In genomic region chr3:117310801-117311368, GRCm38 (mm10) we compare ENCODE assay signal across 26 mouse cellular contexts. TPM values are rescaled to one million over a fixed set of nuclear protein-coding genes. Genes with fewer than 3 reads are reported as not detected.
A peak's percentile ranks its signal among the peaks of the same experiment; 100 is the strongest.
DNase-seq lines count a peak whose midpoint lies in the region; ATAC-seq and TF ChIP-seq lines count a peak whose summit lies in the region.
"Had no signal": no experiment of that assay in that cellular context is flagged by ENCODE, and none has a peak within 500 bp of the region (broad histone marks: within the 10 kb centered on the region; RNA-seq: fewer than 3 reads in every experiment).

No protein-coding gene starts in this region.

- no peak overlapping the region for H3K9ac ChIP-seq in ES-E14 (ENCODE audit: insufficient read depth, low read depth, low read length, poor library complexity, severe bottlenecking)
- H3K9ac ChIP-seq: embryonic facial prominence, embryonic 12.5 days; forebrain, embryonic 13.5 days; forebrain, embryonic 15.5 days; forebrain, postnatal 0 days had no signal

- peaks cover 2 to 4% of the 10 kb centered on the region in 2 experiments; a peak in 3 of 4 replicates for H3K4me1 ChIP-seq in ES-E14 (ENCODE audit: control insufficient read depth in 2 of 2, insufficient read depth in 2 of 2, low read length in 2 of 2, poor library complexity in 1 of 2)
- H3K4me1 ChIP-seq: embryonic facial prominence, embryonic 10.5 days; embryonic facial prominence, embryonic 12.5 days; forebrain, embryonic 13.5 days; forebrain, embryonic 15.5 days had no signal

- H3K27ac ChIP-seq in ES-E14 (ENCODE audit: insufficient read depth, low read depth, low read length, poor library complexity, severe bottlenecking), result no peak overlapping the region
- H3K27ac ChIP-seq: embryonic facial prominence, embryonic 10.5 days; embryonic facial prominence, embryonic 12.5 days; forebrain, embryonic 13.5 days; forebrain, embryonic 15.5 days had no signal

- H3K36me3 ChIP-seq in ES-E14 (ENCODE audit: control insufficient read depth, insufficient read depth, low read length, poor library complexity, severe bottlenecking), result no peaks in the 10 kb centered on the region
- H3K36me3 ChIP-seq: embryonic facial prominence, embryonic 10.5 days; embryonic facial prominence, embryonic 12.5 days; forebrain, embryonic 15.5 days; G1E had no signal

- in situ Hi-C loops in ES-E14 (cut with MboI; ENCODE audit: low sequenced_read_pairs in 2 of 2, unreplicated experiment in 2 of 2), result no loop called here

- DNase-seq in ES-CJ7 (ENCODE audit: low read depth, low spot score) (peak; percentile 57), ES-E14 (ENCODE audit: low read depth, low spot score) (peak; percentile 17), ZHBTc4 (ENCODE audit: low read depth, low spot score) (peak; percentile 73)
- DNase-seq in B cell, adult 2 months, result no peak
- no peak for DNase-seq in heart, postnatal 10 days
- DNase-seq in spleen, postnatal 36 days (ENCODE audit: low spot score in 2 of 2), result no peak
- DNase-seq in embryo, embryonic 10.5 days (ENCODE audit: low spot score), result no peak
- DNase-seq: adrenal gland, adult 8-10 months; adrenal gland, postnatal 14 days; adrenal gland, postnatal 36 days; cerebellum, adult 11-12 months; cerebellum, adult 2 months; cerebellum, adult 9-10 months; cerebellum, postnatal 10 days; cerebellum, postnatal 25 days; forebrain, postnatal 0 days had no signal

- no peak overlapping the region for H3K4me3 ChIP-seq in ES-E14 (ENCODE audit: insufficient read depth in 1 of 2, low read depth in 1 of 2, low read length in 2 of 2, poor library complexity in 1 of 2, severe bottlenecking in 1 of 2)
- H3K4me3 ChIP-seq: embryonic facial prominence, embryonic 10.5 days; embryonic facial prominence, embryonic 12.5 days; forebrain, embryonic 13.5 days; forebrain, embryonic 15.5 days had no signal

- ATAC-seq in megakaryocyte, adult 5-6 weeks (ENCODE audit: poor library complexity, severe bottlenecking), result peak; percentile 86
- ATAC-seq: activated CD4-positive, CD25-positive, alpha-beta regulatory T cell, adult 4 months; CD4-positive, CD25-positive, alpha-beta regulatory T cell, adult 4 months; forebrain, embryonic 13.5 days; forebrain, embryonic 15.5 days; forebrain, postnatal 0 days; Patski had no signal

- H3K9me3 ChIP-seq in ES-E14 (ENCODE audit: control insufficient read depth, insufficient read depth, low read depth, low read length), result no peaks in the 10 kb centered on the region
- H3K9me3 ChIP-seq: embryonic facial prominence, embryonic 10.5 days; embryonic facial prominence, embryonic 12.5 days; forebrain, embryonic 13.5 days; forebrain, embryonic 15.5 days had no signal

- intact Hi-C loops in heart, postnatal 10 days (cut with DNase I), result no loop called here

TF ChIP-seq in ES-E14, 5 proteins besides CTCF, POLR2A, EP300 and RAD21:
- TF ChIP-seq MAFK (IDR thresholded peaks at IDR 0.05; ENCODE audit: insufficient read depth, low read depth, low read length), result no peak
- TF ChIP-seq HCFC1 (IDR thresholded peaks at IDR 0.05; ENCODE audit: borderline replicate concordance, insufficient read depth, low read length), result no peak
- TF ChIP-seq CHD2 (IDR thresholded peaks at IDR 0.05; ENCODE audit: low read depth, low read length), result no peak
- no peak for TF ChIP-seq ZC3H11A (IDR thresholded peaks at IDR 0.05; ENCODE audit: borderline replicate concordance, low read depth, low read length)
- TF ChIP-seq ZNF384 (IDR thresholded peaks at IDR 0.05; ENCODE audit: low read depth, low read length), result no peak

RNA-seq across cellular contexts. Expression of gene Plppr4, which starts 49.8 kb away (rescaled TPM):
- total RNA-seq in ES-E14 (2012; rRNA removed), result not detected in 2 replicates
- 0.09 and 0.45 TPM in 2 replicates for total RNA-seq in megakaryocyte, adult 5-6 weeks (2015)
- total RNA-seq in megakaryocyte, adult 5-6 weeks (2017), result 0.18 TPM in 1 of 2 replicates, not detected in the other
- under 1 TPM; 0.32 to 0.48 TPM for total RNA-seq in heart, postnatal 10 days (2021)
- total RNA-seq: CH12.LX had no signal

Comparison
In these comparisons a context has a peak if more than half of its experiments do, and no peak if none do; other contexts are left out.
1. DNase-seq: peak in ES-CJ7 (single experiment), ES-E14 (single experiment) and ZHBTc4 (single experiment); none in B cell, adult 2 months (0 of 2), heart, postnatal 10 days (0 of 2), spleen, postnatal 36 days (0 of 2) and embryo, embryonic 10.5 days (single experiment).